Comparison of ENCODE assay signal across 9 mouse cellular contexts in the genomic region with DNA sequence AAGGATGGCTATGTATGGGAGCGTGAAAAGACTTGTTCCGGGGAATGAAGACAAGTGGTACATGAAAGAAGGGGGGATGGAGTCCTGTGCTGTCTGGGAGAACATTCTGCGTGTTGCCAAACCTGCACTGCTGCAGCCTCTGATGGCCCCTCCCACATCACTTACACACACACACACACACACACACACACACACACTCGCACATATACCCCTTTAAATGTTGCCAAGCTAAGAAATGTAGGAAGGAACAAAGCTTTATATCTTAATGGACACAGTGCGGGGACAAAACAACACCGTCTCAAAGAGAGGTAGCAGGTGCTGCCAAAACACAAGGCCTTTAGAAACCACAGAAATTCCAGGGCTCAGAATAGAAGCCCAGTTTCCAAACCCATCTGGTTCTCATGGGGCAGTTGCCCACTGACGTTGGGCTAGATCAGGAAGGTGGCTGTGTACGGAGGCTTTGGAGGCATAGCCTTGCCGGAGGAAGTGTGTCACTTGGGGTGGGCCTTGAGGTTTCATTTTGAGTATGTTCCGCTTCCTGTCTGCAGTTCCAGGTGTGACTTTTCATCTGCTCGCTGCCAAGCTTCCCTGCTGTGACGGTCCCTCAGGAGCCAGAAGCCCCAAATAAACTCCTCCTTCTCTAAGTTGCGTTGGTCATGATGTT. TPM values are rescaled to one million over a fixed set of nuclear protein-coding genes. Genes with fewer than 3 reads are reported as not detected.
DNase-seq lines count a peak whose midpoint lies in the region; ATAC-seq and TF ChIP-seq lines count a peak whose summit lies in the region.
"Had no signal": no experiment of that assay in that cellular context is flagged by ENCODE, and none has a peak within 500 bp of the region (broad histone marks: within the 10 kb centered on the region; RNA-seq: fewer than 3 reads in every experiment).

No protein-coding gene starts in this region.

- no peaks in the 10 kb centered on the region for H3K4me1 ChIP-seq in kidney, postnatal 0 days (replicated peaks; ENCODE audit: insufficient read depth, low read length)
- peaks cover 28% of the 10 kb centered on the region for H3K4me1 ChIP-seq in midbrain, embryonic 13.5 days (replicated peaks)
- peaks cover 8% of the 10 kb centered on the region for H3K4me1 ChIP-seq in thymus, adult 2 months (replicated peaks; ENCODE audit: control insufficient read depth, insufficient read depth, low read length)

- H3K4me2 ChIP-seq in kidney, postnatal 0 days (ENCODE audit: low read length) = no peak overlapping the region; the same call in 1 of the 2 replicates
- no peak overlapping the region for H3K4me2 ChIP-seq in midbrain, embryonic 13.5 days (replicated peaks)
- H3K4me2 ChIP-seq: embryonic facial prominence, embryonic 12.5 days had no signal

- TF ChIP-seq POLR2A in thymus, adult 2 months (IDR thresholded peaks at IDR 0.05; ENCODE audit: control insufficient read depth, extremely low read depth, insufficient read depth, low read length, poor library complexity) = peak; percentile 40; the same call in 1 of the 2 replicates

- no peaks in the 10 kb centered on the region for H3K9me3 ChIP-seq in kidney, postnatal 0 days (replicated peaks; ENCODE audit: low read length)
- H3K9me3 ChIP-seq in midbrain, embryonic 13.5 days = no peaks in the 10 kb centered on the region
- H3K9me3 ChIP-seq: embryonic facial prominence, embryonic 12.5 days had no signal

- no peaks in the 10 kb centered on the region for H3K27me3 ChIP-seq in kidney, postnatal 0 days (ENCODE audit: insufficient read depth, low read length)
- H3K27me3 ChIP-seq in midbrain, embryonic 13.5 days = no peaks in the 10 kb centered on the region
- no peaks in the 10 kb centered on the region for H3K27me3 ChIP-seq in thymus, adult 2 months (ENCODE audit: control insufficient read depth, insufficient read depth, low read length)
- H3K27me3 ChIP-seq: embryonic facial prominence, embryonic 12.5 days had no signal

- peak overlapping the region; percentile 8; the same call in 1 of the 2 replicates for H3K27ac ChIP-seq in kidney, postnatal 0 days
- peak overlapping the region; percentile 82 for H3K27ac ChIP-seq in midbrain, embryonic 13.5 days
- peak overlapping the region; percentile 75 for H3K27ac ChIP-seq in thymus, adult 2 months (ENCODE audit: control insufficient read depth, insufficient read depth, low read length)
- H3K27ac ChIP-seq: embryonic facial prominence, embryonic 12.5 days had no signal

- no peak for DNase-seq in kidney, postnatal 0 days (ENCODE audit: low spot score)
- no peak for DNase-seq in kidney, postnatal 25 days
- peak; percentile 65 for DNase-seq in thymus, adult 2 months
- no peak for DNase-seq in right cerebral cortex, adult 2 months (ENCODE audit: low spot score in 2 of 2)
- DNase-seq in layer of hippocampus, postnatal 25 days (ENCODE audit: extremely low spot score in 1 of 2, low spot score in 1 of 2) = no peak

- no peak overlapping the region for H3K9ac ChIP-seq in kidney, postnatal 0 days (ENCODE audit: low read depth, low read length)
- no peak overlapping the region for H3K9ac ChIP-seq in midbrain, embryonic 13.5 days (replicated peaks)
- H3K9ac ChIP-seq: embryonic facial prominence, embryonic 12.5 days had no signal

- no peak overlapping the region for H3K4me3 ChIP-seq in kidney, postnatal 0 days (replicated peaks; ENCODE audit: low read depth, low read length)
- no peak overlapping the region for H3K4me3 ChIP-seq in midbrain, embryonic 13.5 days (replicated peaks)
- H3K4me3 ChIP-seq in thymus, adult 2 months (ENCODE audit: control insufficient read depth, insufficient read depth, low read length) = peak overlapping the region; percentile 24; the same call in 1 of the 2 replicates
- H3K4me3 ChIP-seq: embryonic facial prominence, embryonic 12.5 days had no signal

- no peak for TF ChIP-seq CTCF in kidney, postnatal 0 days (IDR thresholded peaks at IDR 0.05; ENCODE audit: low read depth)
- TF ChIP-seq CTCF in thymus, adult 2 months (IDR thresholded peaks at IDR 0.05; ENCODE audit: borderline replicate concordance, control insufficient read depth, extremely low read depth, insufficient read depth, low read length, poor library complexity) = no peak

- ATAC-seq in kidney, postnatal 0 days (replicated peaks; ENCODE audit: low FRiP score, low read depth) = no peak
- peak; percentile 63 for ATAC-seq in common myeloid progenitor, adult 5-6 weeks (replicated peaks; ENCODE audit: low read depth, poor library complexity, severe bottlenecking)
- no peak for ATAC-seq in midbrain, embryonic 13.5 days
- ATAC-seq in megakaryocyte-erythroid progenitor cell, adult 5-6 weeks (replicated peaks; ENCODE audit: low FRiP score, low TSS enrichment, poor library complexity, severe bottlenecking) = no peak

- H3K36me3 ChIP-seq in kidney, postnatal 0 days (ENCODE audit: insufficient read depth, low read length) = no peaks in the 10 kb centered on the region
- H3K36me3 ChIP-seq in midbrain, embryonic 13.5 days = no peaks in the 10 kb centered on the region
- no peaks in the 10 kb centered on the region for H3K36me3 ChIP-seq in thymus, adult 2 months (ENCODE audit: control insufficient read depth, insufficient read depth, low read length)
- H3K36me3 ChIP-seq: embryonic facial prominence, embryonic 12.5 days had no signal

- WGBS in kidney, postnatal 0 days = 57% methylated on average over 13 of the region's 13 CpGs
- 81% methylated on average over 13 of the region's 13 CpGs for WGBS in midbrain, embryonic 13.5 days
- 33% methylated on average over 13 of the region's 13 CpGs for WGBS in thymus, adult 2 months

RNA-seq across cellular contexts. Expression of a gene that starts 28.5 kb away (rescaled TPM):
- 1.7 TPM in 2 replicates for polyA plus RNA-seq in kidney, postnatal 0 days (2015; fragmentation: Nextera tagmentation; extraction: Ambion mirVana)
- not detected in 2 replicates for total RNA-seq in common myeloid progenitor, adult 5-6 weeks (2017)
- polyA plus RNA-seq in midbrain, embryonic 13.5 days (2015; fragmentation: Nextera tagmentation; extraction: Ambion mirVana) = 15.7 and 16.5 TPM in 2 replicates
- polyA plus RNA-seq in thymus, adult 2 months (2012; rRNA removed) = 1.8 and 2.2 TPM in 2 replicates
- not detected in 2 replicates for total RNA-seq in megakaryocyte-erythroid progenitor cell, adult 5-6 weeks (2014; fragmentation: Nextera tagmentation)
- total RNA-seq in megakaryocyte-erythroid progenitor cell, adult 5-6 weeks (2017) = not detected in 2 replicates
- 10 to 100 TPM; 12.5 to 13.7 TPM for total RNA-seq in layer of hippocampus, postnatal 25 days (2021)

RNA-seq across cellular contexts. Expression of a gene that starts 41.3 kb away (rescaled TPM):
- polyA plus RNA-seq in kidney, postnatal 0 days (2015; fragmentation: Nextera tagmentation; extraction: Ambion mirVana) = 1.6 and 1.7 TPM in 2 replicates
- not detected in 2 replicates for total RNA-seq in common myeloid progenitor, adult 5-6 weeks (2017)
- 0.28 and 0.76 TPM in 2 replicates for polyA plus RNA-seq in midbrain, embryonic 13.5 days (2015; fragmentation: Nextera tagmentation; extraction: Ambion mirVana)
- polyA plus RNA-seq in thymus, adult 2 months (2012; rRNA removed) = 0.35 and 0.55 TPM in 2 replicates
- not detected in 2 replicates for total RNA-seq in megakaryocyte-erythroid progenitor cell, adult 5-6 weeks (2014; fragmentation: Nextera tagmentation)
- total RNA-seq in megakaryocyte-erythroid progenitor cell, adult 5-6 weeks (2017) = not detected in 2 replicates
- total RNA-seq in layer of hippocampus, postnatal 25 days (2021) = under 1 TPM; 0.49 to 0.61 TPM

RNA-seq across cellular contexts. Expression of a gene that starts 41.7 kb away (rescaled TPM):
- polyA plus RNA-seq in kidney, postnatal 0 days (2015; fragmentation: Nextera tagmentation; extraction: Ambion mirVana) = 64.5 and 68.0 TPM in 2 replicates
- 13.7 and 16.0 TPM in 2 replicates for total RNA-seq in common myeloid progenitor, adult 5-6 weeks (2017)
- polyA plus RNA-seq in midbrain, embryonic 13.5 days (2015; fragmentation: Nextera tagmentation; extraction: Ambion mirVana) = 17.7 and 18.2 TPM in 2 replicates
- polyA plus RNA-seq in thymus, adult 2 months (2012; rRNA removed) = 20.1 and 21.8 TPM in 2 replicates
- total RNA-seq in megakaryocyte-erythroid progenitor cell, adult 5-6 weeks (2014; fragmentation: Nextera tagmentation) = 6.3 and 13.0 TPM in 2 replicates
- total RNA-seq in megakaryocyte-erythroid progenitor cell, adult 5-6 weeks (2017) = 3.8 and 4.8 TPM in 2 replicates
- total RNA-seq in layer of hippocampus, postnatal 25 days (2021) = 1 to 10 TPM; 5.7 to 5.8 TPM

RNA-seq across cellular contexts. Expression of a gene that starts 48.6 kb away (rescaled TPM):
- polyA plus RNA-seq in kidney, postnatal 0 days (2015; fragmentation: Nextera tagmentation; extraction: Ambion mirVana) = 6.6 and 7.6 TPM in 2 replicates
- total RNA-seq in common myeloid progenitor, adult 5-6 weeks (2017) = not detected in 2 replicates
- polyA plus RNA-seq in midbrain, embryonic 13.5 days (2015; fragmentation: Nextera tagmentation; extraction: Ambion mirVana) = 19.2 and 19.7 TPM in 2 replicates
- 3.4 and 3.7 TPM in 2 replicates for polyA plus RNA-seq in thymus, adult 2 months (2012; rRNA removed)
- 0.27 TPM in 1 of 2 replicates, not detected in the other for total RNA-seq in megakaryocyte-erythroid progenitor cell, adult 5-6 weeks (2014; fragmentation: Nextera tagmentation)
- total RNA-seq in megakaryocyte-erythroid progenitor cell, adult 5-6 weeks (2017) = 0.50 and 2.9 TPM in 2 replicates
- total RNA-seq in layer of hippocampus, postnatal 25 days (2021) = 10 to 100 TPM; 19.8 to 26.1 TPM

Comparison
In these comparisons a context has a peak if more than half of its experiments do, and no peak if none do; other contexts are left out.
1. H3K27ac ChIP-seq: peak in every context shown above with its lines; median percentile 82 in midbrain, embryonic 13.5 days; 75 in thymus, adult 2 months; 8 in kidney, postnatal 0 days.
2. RNA of a gene that starts 28.5 kb away (total RNA-seq): 12.5 to 13.7 TPM in layer of hippocampus, postnatal 25 days; not detected in common myeloid progenitor, adult 5-6 weeks and not detected in megakaryocyte-erythroid progenitor cell, adult 5-6 weeks; every median in the first group is over 10 times any median in the second.